ENCODE assay signal across 26 mouse cellular contexts in the genomic region with DNA sequence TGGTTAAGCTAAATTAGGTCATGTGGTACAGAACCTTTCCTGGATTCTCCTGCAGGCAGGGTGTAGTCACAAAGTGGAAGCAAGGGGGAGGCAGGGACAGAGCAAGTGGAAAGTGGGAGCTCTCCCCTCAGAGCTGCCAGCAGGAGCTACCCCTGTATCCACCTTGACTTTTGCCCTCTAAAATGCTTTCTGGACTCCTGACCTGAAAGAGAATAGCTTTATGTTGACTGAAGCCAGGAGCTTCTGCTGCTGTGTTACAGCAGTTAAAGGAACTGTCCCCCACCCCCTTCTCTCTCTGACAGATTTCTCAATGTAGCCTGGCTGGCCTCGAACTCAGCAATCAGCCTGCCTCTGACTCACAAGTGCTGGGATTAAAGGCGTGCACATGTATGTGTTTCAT. TPM values are rescaled to one million over a fixed set of nuclear protein-coding genes. Genes with fewer than 3 reads are reported as not detected.
DNase-seq lines count a peak whose midpoint lies in the region; ATAC-seq and TF ChIP-seq lines count a peak whose summit lies in the region.
"Had no signal": no experiment of that assay in that cellular context is flagged by ENCODE, and none has a peak within 500 bp of the region (broad histone marks: within the 10 kb centered on the region; RNA-seq: fewer than 3 reads in every experiment).

No protein-coding gene starts in this region.

- H3K36me3 ChIP-seq in liver, embryonic 13.5 days: no peaks in the 10 kb centered on the region
- H3K36me3 ChIP-seq in liver, embryonic 11.5 days (ENCODE audit: control insufficient read depth, insufficient read depth, low read length): no peaks in the 10 kb centered on the region
- no peaks in the 10 kb centered on the region for H3K36me3 ChIP-seq in ES-Bruce4 (ENCODE audit: control insufficient read depth, insufficient read depth, low read length, poor library complexity, severe bottlenecking)
- no peaks in the 10 kb centered on the region for H3K36me3 ChIP-seq in intestine, embryonic 15.5 days
- H3K36me3 ChIP-seq: forebrain, embryonic 10.5 days; heart, embryonic 12.5 days; heart, embryonic 15.5 days had no signal

- no peak overlapping the region for H3K4me2 ChIP-seq in liver, embryonic 13.5 days
- H3K4me2 ChIP-seq in liver, embryonic 11.5 days: no peak overlapping the region
- no peak overlapping the region for H3K4me2 ChIP-seq in intestine, embryonic 15.5 days (replicated peaks)
- H3K4me2 ChIP-seq: forebrain, embryonic 13.5 days; heart, embryonic 12.5 days; heart, embryonic 15.5 days; hindbrain, embryonic 14.5 days had no signal

- ATAC-seq in liver, embryonic 13.5 days (ENCODE audit: low read depth): peak; percentile 39; the same call in 1 of the 2 replicates
- no peak for ATAC-seq in liver, embryonic 11.5 days (replicated peaks; ENCODE audit: low FRiP score)
- no peak for ATAC-seq in intestine, embryonic 15.5 days
- ATAC-seq: forebrain, embryonic 13.5 days; forebrain, embryonic 16.5 days; hindbrain, postnatal 0 days; inflammation-experienced regulatory T-cells, adult 6 months had no signal

- H3K9me3 ChIP-seq in liver, embryonic 13.5 days (replicated peaks): no peaks in the 10 kb centered on the region
- H3K9me3 ChIP-seq in liver, embryonic 11.5 days (ENCODE audit: control insufficient read depth, low read length): no peaks in the 10 kb centered on the region
- peaks cover 4% of the 10 kb centered on the region; the same call in 1 of the 2 replicates for H3K9me3 ChIP-seq in ES-Bruce4 (replicated peaks; ENCODE audit: control insufficient read depth, insufficient read depth, low read length, poor library complexity, severe bottlenecking)
- no peaks in the 10 kb centered on the region for H3K9me3 ChIP-seq in intestine, embryonic 15.5 days
- H3K9me3 ChIP-seq: forebrain, embryonic 13.5 days; heart, embryonic 15.5 days had no signal

- TF ChIP-seq CTCF in ES-Bruce4 (IDR thresholded peaks at IDR 0.05; ENCODE audit: low read depth, low read length): no peak

- H3K4me3 ChIP-seq in liver, embryonic 13.5 days (replicated peaks): no peak overlapping the region
- H3K4me3 ChIP-seq in liver, embryonic 11.5 days (ENCODE audit: low read depth, low read length): no peak overlapping the region
- H3K4me3 ChIP-seq in ES-Bruce4 (ENCODE audit: low read depth, low read length): no peak overlapping the region
- H3K4me3 ChIP-seq in intestine, embryonic 15.5 days (replicated peaks): no peak overlapping the region
- H3K4me3 ChIP-seq: forebrain, embryonic 10.5 days; forebrain, embryonic 13.5 days; gastrocnemius, adult 2 months; heart, embryonic 12.5 days; heart, embryonic 15.5 days had no signal

- no peak for TF ChIP-seq POLR2A in ES-Bruce4 (IDR thresholded peaks at IDR 0.05; ENCODE audit: insufficient read depth, low read length)

- no peak for TF ChIP-seq EP300 in ES-Bruce4 (IDR thresholded peaks at IDR 0.05; ENCODE audit: insufficient read depth, low read depth, low read length)

- H3K4me1 ChIP-seq in liver, embryonic 13.5 days (replicated peaks): no peaks in the 10 kb centered on the region
- H3K4me1 ChIP-seq in liver, embryonic 11.5 days (replicated peaks; ENCODE audit: control insufficient read depth, insufficient read depth, low read length): no peaks in the 10 kb centered on the region
- peaks cover 4% of the 10 kb centered on the region for H3K4me1 ChIP-seq in ES-Bruce4 (ENCODE audit: control insufficient read depth, insufficient read depth, low read length)
- no peaks in the 10 kb centered on the region for H3K4me1 ChIP-seq in intestine, embryonic 15.5 days (replicated peaks)
- H3K4me1 ChIP-seq: forebrain, embryonic 10.5 days had no signal

- no peak for DNase-seq in liver, embryonic 13.5 days
- no peak for DNase-seq in liver, embryonic 11.5 days (ENCODE audit: low spot score)
- peak; percentile 27 for DNase-seq in ZHBTc4 (ENCODE audit: low read depth, low spot score)
- DNase-seq in yolk sac, embryonic 10.5 days (ENCODE audit: low spot score): peak; percentile 61
- DNase-seq in right cerebral cortex, adult 18-20 months: no peak
- DNase-seq: adrenal gland, postnatal 10 days; adrenal gland, postnatal 36 days; B cell, adult 2 months; cerebellum, adult 18-20 months; cerebellum, adult 9-10 months; cerebellum, postnatal 14 days; gastrocnemius, adult 2 months; gastrocnemius, postnatal 25 days; heart, postnatal 10 days; heart, postnatal 4 days had no signal

- H3K27me3 ChIP-seq in liver, embryonic 13.5 days: no peaks in the 10 kb centered on the region
- no peaks in the 10 kb centered on the region for H3K27me3 ChIP-seq in liver, embryonic 11.5 days (replicated peaks; ENCODE audit: control insufficient read depth, insufficient read depth, low read length)
- H3K27me3 ChIP-seq in ES-Bruce4 (ENCODE audit: control insufficient read depth, insufficient read depth, low read length, poor library complexity, severe bottlenecking): no peaks in the 10 kb centered on the region
- no peaks in the 10 kb centered on the region for H3K27me3 ChIP-seq in intestine, embryonic 15.5 days (replicated peaks)
- H3K27me3 ChIP-seq: CH12.LX; forebrain, embryonic 13.5 days; heart, embryonic 12.5 days; heart, embryonic 15.5 days had no signal

- 40% methylated on average over 2 of the region's 2 CpGs for WGBS in liver, embryonic 13.5 days (ENCODE audit: insufficient replicate concordance)
- 53% methylated on average over 2 of the region's 2 CpGs for WGBS in liver, embryonic 11.5 days
- WGBS in intestine, embryonic 15.5 days: 56% methylated on average over 2 of the region's 2 CpGs

- H3K9ac ChIP-seq in liver, embryonic 13.5 days: no peak overlapping the region
- no peak overlapping the region for H3K9ac ChIP-seq in liver, embryonic 11.5 days (ENCODE audit: low read depth, low read length)
- no peak overlapping the region for H3K9ac ChIP-seq in ES-Bruce4 (ENCODE audit: low read depth, poor library complexity, severe bottlenecking)
- H3K9ac ChIP-seq in intestine, embryonic 15.5 days: no peak overlapping the region
- H3K9ac ChIP-seq: forebrain, embryonic 13.5 days; heart, embryonic 12.5 days; heart, embryonic 15.5 days; hindbrain, embryonic 14.5 days had no signal

- H3K27ac ChIP-seq in liver, embryonic 13.5 days: no peak overlapping the region
- no peak overlapping the region for H3K27ac ChIP-seq in liver, embryonic 11.5 days (ENCODE audit: low read depth, low read length)
- H3K27ac ChIP-seq in ES-Bruce4 (ENCODE audit: insufficient read depth, low read length): peak overlapping the region; percentile 8
- H3K27ac ChIP-seq in intestine, embryonic 15.5 days: no peak overlapping the region
- H3K27ac ChIP-seq: forebrain, embryonic 10.5 days; forebrain, embryonic 13.5 days; gastrocnemius, adult 2 months; heart, embryonic 15.5 days; hindbrain, embryonic 14.5 days; hindbrain, postnatal 0 days had no signal

RNA-seq across cellular contexts. Expression of gene Dtnb, which starts 32.6 kb away (rescaled TPM):
- polyA plus RNA-seq in liver, embryonic 13.5 days (2015; fragmentation: Nextera tagmentation; extraction: Ambion mirVana): 16.3 and 17.4 TPM in 2 replicates
- 25.4 and 27.0 TPM in 2 replicates for polyA plus RNA-seq in liver, embryonic 11.5 days (2014; fragmentation: Nextera tagmentation; extraction: Ambion mirVana)
- polyA plus RNA-seq in ES-Bruce4 (2011; ENCODE audit: insufficient read depth, insufficient read length, low read depth, missing spikeins): 56.0 and 62.1 TPM in 2 replicates
- polyA plus RNA-seq in intestine, embryonic 15.5 days (2015; fragmentation: Nextera tagmentation; extraction: Ambion mirVana): 24.7 and 25.0 TPM in 2 replicates

Comparison
In these comparisons a context has a peak if more than half of its experiments do, and no peak if none do; other contexts are left out.
1. DNase-seq: peak in ZHBTc4 (single experiment) and yolk sac, embryonic 10.5 days (single experiment); none in liver, embryonic 13.5 days (single experiment), liver, embryonic 11.5 days (single experiment) and right cerebral cortex, adult 18-20 months (single experiment).